Mouse (Mus musculus) cerebellum, adult 2 months (tissue): ENCODE results near the gene Rpl22l1. TPM values are rescaled to one million over a fixed set of nuclear protein-coding genes. Genes with fewer than 3 reads are reported as not detected.

Experiments used
- DNase-seq, 2 experiments: peaks; one replicate each; pipeline ENCODE4 v3.0.0; 2021
- H3K27ac ChIP-seq: fragments of 200-500 bp; 2 replicates; pipeline ENCODE4 v1.5.1; 2012; ENCODE audit warnings: low read length, control low read depth, inconsistent platforms; ENCODE audit not compliant: insufficient read depth
- H3K27me3 ChIP-seq: fragments of 200-500 bp; 2 replicates; pipeline ENCODE4 v1.6.1; 2012; ENCODE audit warnings: inconsistent platforms, mild to moderate bottlenecking, low read length, moderate library complexity; ENCODE audit not compliant: control insufficient read depth, insufficient read depth
- H3K4me1 ChIP-seq: fragments of 200-500 bp; 2 replicates; pipeline ENCODE4 v1.6.1; 2011; ENCODE audit warnings: low read length; ENCODE audit not compliant: control insufficient read depth, insufficient read depth
- H3K4me3 ChIP-seq: fragments of 200-500 bp; replicated peaks from 2 replicates; pipeline ENCODE3; 2011; ENCODE audit warnings: mild to moderate bottlenecking, low read depth, low read length, control low read depth; ENCODE audit not compliant: insufficient read depth
- CTCF ChIP-seq: fragments of 200-500 bp; IDR thresholded peaks from 2 replicates; pipeline ENCODE4 v1.5.1; 2011; ENCODE audit warnings: low read depth, mild to moderate bottlenecking, control low read depth, low read length, moderate library complexity, borderline replicate concordance; ENCODE audit not compliant: insufficient read depth
- POLR2A ChIP-seq: fragments of 200-500 bp; IDR thresholded peaks from 2 replicates; pipeline ENCODE4 v1.6.1; 2011; ENCODE audit warnings: low read length, control low read depth, borderline replicate concordance; ENCODE audit not compliant: insufficient read depth
- WGBS: fragments of 180-500 bp; shearing (Covaris S2); methylation state at CpG from one replicate; pipeline ENCODE4 v1.1.7; 2018; 5-methylcytosine and 5-hydroxymethylcytosine counted together
- polyA plus RNA-seq: library from polyadenylated mRNA; depleted of rRNA; stranded (reverse); fragments of >200 nt; gene quantifications from 2 replicates; pipeline ENCODE4 v1.2.3, GENCODE M21; 2012

The Rpl22l1 gene
- polyA plus RNA-seq, 1 experiment: 156 TPM

- no peak overlapping the region for H3K27ac ChIP-seq
- 58% methylated on average over 1 of the region's 1 CpGs for WGBS
Observed at GRCm38 (mm10) chr3:28776491-28776890, 28.7 kb upstream of the Rpl22l1 start.

GRCm38 (mm10) chr3:28780511-28780910 is 24.7 kb upstream of the Rpl22l1 start:
- H3K27ac ChIP-seq: no peak overlapping the region
- TF ChIP-seq CTCF (no peak), POLR2A (no peak)
- WGBS: 73% methylated on average over 9 of the region's 9 CpGs
- peak overlapping the region; percentile 40 for H3K4me3 ChIP-seq
- no peak for DNase-seq
- H3K27me3 ChIP-seq: no peaks in the 10 kb centered on the region
- H3K4me1 ChIP-seq: no peaks in the 10 kb centered on the region

More at GRCm38 (mm10) chr3:28776491-28776890, 28.7 kb upstream of the Rpl22l1 start:
- no peaks in the 10 kb centered on the region for H3K27me3 ChIP-seq
- no peaks in the 10 kb centered on the region for H3K4me1 ChIP-seq
- TF ChIP-seq CTCF (no peak), POLR2A (no peak)
- H3K4me3 ChIP-seq: no peak overlapping the region
- no peak for DNase-seq

GRCm38 (mm10) chr3:28780994-28781393 is 24.2 kb upstream of the Rpl22l1 start, which contains the start of gene Eif5a2:
Eif5a2 (plus strand) TSS chr3:28781276.
- Histone ChIP-seq H3K27ac (no peak within 1 kb of the TSS), H3K4me3 (peak within 1 kb of the TSS; percentile 60), H3K4me1 (no peaks in the 10 kb centered on the region), H3K27me3 (no peaks in the 10 kb centered on the region)
- peak; percentile 91 to 92 for DNase-seq
- 2% methylated on average over 42 of the region's 46 CpGs for WGBS
- TF ChIP-seq POLR2A (no peak), CTCF (no peak)

GRCm38 (mm10) chr3:28781422-28781821 is 23.8 kb upstream of the Rpl22l1 start:
- TF ChIP-seq POLR2A: no peak
- Histone ChIP-seq H3K27ac (no peak overlapping the region), H3K4me1 (no peaks in the 10 kb centered on the region), H3K4me3 (peak overlapping the region; percentile 60), H3K27me3 (no peaks in the 10 kb centered on the region)
- DNase-seq: no peak
- under 1% methylated on average over 41 of the region's 41 CpGs for WGBS

GRCm38 (mm10) chr3:28781848-28782247 is 23.4 kb upstream of the Rpl22l1 start:
- 14% methylated on average over 14 of the region's 14 CpGs for WGBS
- H3K4me1 ChIP-seq: no peaks in the 10 kb centered on the region
- TF ChIP-seq POLR2A (no peak), CTCF (no peak)
- H3K27ac ChIP-seq: no peak overlapping the region
- no peak for DNase-seq
- H3K27me3 ChIP-seq: no peaks in the 10 kb centered on the region
- H3K4me3 ChIP-seq: peak overlapping the region; percentile 60

- H3K4me3 ChIP-seq: no peak overlapping the region
- H3K4me1 ChIP-seq: no peaks in the 10 kb centered on the region
- no peaks in the 10 kb centered on the region for H3K27me3 ChIP-seq
- WGBS: 75% methylated on average over 2 of the region's 2 CpGs
- no peak overlapping the region for H3K27ac ChIP-seq
- TF ChIP-seq CTCF (no peak), POLR2A (no peak)
- DNase-seq: no peak
Observed at GRCm38 (mm10) chr3:28784176-28784575, 21.1 kb upstream of the Rpl22l1 start.

GRCm38 (mm10) chr3:28794835-28795234 is 10.4 kb upstream of the Rpl22l1 start:
- no peak overlapping the region for H3K4me3 ChIP-seq
- H3K27me3 ChIP-seq: no peaks in the 10 kb centered on the region
- WGBS: 90% methylated on average over 7 of the region's 7 CpGs
- DNase-seq: no peak
- H3K27ac ChIP-seq: no peak overlapping the region
- no peaks in the 10 kb centered on the region for H3K4me1 ChIP-seq
- no peak for TF ChIP-seq CTCF

- H3K27ac ChIP-seq: no peak overlapping the region
- DNase-seq: no peak
- no peaks in the 10 kb centered on the region for H3K4me1 ChIP-seq
- H3K27me3 ChIP-seq: no peaks in the 10 kb centered on the region
- WGBS: 83% methylated on average over 4 of the region's 4 CpGs
- TF ChIP-seq POLR2A (no peak), CTCF (no peak)
- H3K4me3 ChIP-seq: no peak overlapping the region
Observed at GRCm38 (mm10) chr3:28808039-28808643, 2.9 kb downstream of the Rpl22l1 start.
